Mouse (Mus musculus) monocyte, adult 5-6 weeks (primary cell): ENCODE results near the gene Cdc42ep5. TPM values are rescaled to one million over a fixed set of nuclear protein-coding genes. Genes with fewer than 3 reads are reported as not detected.

Experiments used
- total RNA-seq: library from RNA; stranded (forward); fragments of 200-1000, 200-491, 200-594 nt; gene quantifications from 3 replicates; pipeline ENCODE4 v1.2.3, GENCODE M21; 2017

Gene Cdc42ep5
- total RNA-seq, 1 experiment from 2014 or later, result not detected

Other genes starting within 250 kb of the Cdc42ep5 start
- gene Lilra6, start 249.4 kb downstream of the Cdc42ep5 start, total RNA-seq, result 3.5 to 19.0 TPM (median 14.2 TPM) in 3 replicates
- 201 to 374 TPM (median 334 TPM) in 3 replicates for gene Lair1, start 101.7 kb downstream of the Cdc42ep5 start, total RNA-seq
- not detected in 3 replicates for gene Ttyh1, start 45.5 kb downstream of the Cdc42ep5 start, total RNA-seq
- gene Leng8, start 27.8 kb downstream of the Cdc42ep5 start, total RNA-seq, result 93.7 to 137 TPM (median 95.1 TPM) in 3 replicates
- gene Leng9, start 14.5 kb downstream of the Cdc42ep5 start, total RNA-seq, result 26.4 to 29.4 TPM (median 28.3 TPM) in 3 replicates
- gene Lilra5, start 72.9 kb upstream of the Cdc42ep5 start, total RNA-seq, result 52.6 to 82.8 TPM (median 69.9 TPM) in 3 replicates
- gene Ncr1, start 172.9 kb upstream of the Cdc42ep5 start, total RNA-seq, result 398 to 1,289 TPM (median 424 TPM) in 3 replicates
- 0.32 to 14.1 TPM (median 1.8 TPM) in 3 replicates for gene Gp6, start 232.9 kb upstream of the Cdc42ep5 start, total RNA-seq